Mouse (Mus musculus): Measurements from ENCODE around the gene Stx2.

The Stx2 gene

DNA sequence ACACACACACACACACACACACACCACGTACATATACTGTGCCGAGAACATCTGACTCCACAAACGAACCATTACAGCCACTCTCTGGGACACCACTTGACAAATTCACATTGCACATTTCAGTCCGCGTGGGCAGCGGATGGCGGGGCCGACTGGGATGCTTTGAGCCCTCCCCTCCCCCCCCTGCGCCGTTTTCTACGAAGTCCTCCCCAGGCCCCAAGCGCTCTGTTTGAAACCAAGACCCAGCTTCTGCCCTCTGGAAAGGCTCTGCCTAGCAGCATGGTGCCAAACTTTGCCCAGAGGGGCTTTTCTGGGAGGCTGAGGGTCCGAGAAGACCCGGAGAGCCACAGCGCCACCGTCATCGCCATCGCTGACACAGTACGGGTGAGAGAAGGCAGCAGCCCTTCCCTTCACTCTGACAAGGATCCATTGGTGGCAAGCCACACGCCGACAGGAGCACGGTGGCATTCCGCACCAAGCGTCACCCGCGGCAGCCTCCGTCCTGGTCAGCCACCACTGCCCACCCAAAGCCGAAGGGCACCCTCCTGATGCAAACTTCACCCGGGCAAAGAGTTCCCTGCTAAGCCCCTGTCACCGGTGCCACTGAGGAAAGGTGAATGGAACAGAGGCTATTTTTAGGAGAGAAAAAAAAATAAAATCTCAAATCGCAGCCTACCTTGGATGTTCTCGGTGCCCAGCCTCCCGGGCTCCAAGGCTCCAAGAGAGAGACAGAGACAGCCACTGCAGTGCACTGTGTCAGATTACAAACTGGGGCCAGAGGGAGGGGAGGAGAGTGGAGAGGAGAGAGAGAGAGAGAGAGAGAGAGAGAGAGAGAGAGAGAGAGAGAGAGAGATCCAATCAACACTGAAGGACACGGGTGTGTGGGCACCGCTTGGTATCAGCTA is 55.8 kb downstream of the Stx2 start:
- peak; percentile 67 to 70 for DNase-seq (ENCODE audit: low spot score in 2 of 2)

DNA sequence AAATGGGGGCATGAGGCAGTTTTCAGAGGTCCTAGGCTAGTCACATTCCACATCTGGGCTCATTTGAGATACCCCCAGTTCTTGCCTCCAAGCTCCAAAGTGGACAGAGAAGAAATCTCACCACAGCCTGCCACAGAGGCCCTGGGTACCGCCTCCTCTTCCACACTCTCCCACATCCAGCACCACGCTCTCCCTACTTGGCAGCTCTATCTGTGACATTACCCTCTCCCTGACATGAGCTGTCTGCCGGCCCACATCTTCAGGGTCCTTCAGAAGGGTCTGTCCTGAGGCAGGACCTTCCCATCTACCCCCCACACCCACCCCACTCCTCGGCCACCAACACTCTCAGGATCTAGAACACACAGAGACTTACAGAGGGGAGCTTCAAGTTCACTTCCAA is 56.9 kb downstream of the Stx2 start:
- DNase-seq (ENCODE audit: low spot score in 2 of 2): no peak

DNA sequence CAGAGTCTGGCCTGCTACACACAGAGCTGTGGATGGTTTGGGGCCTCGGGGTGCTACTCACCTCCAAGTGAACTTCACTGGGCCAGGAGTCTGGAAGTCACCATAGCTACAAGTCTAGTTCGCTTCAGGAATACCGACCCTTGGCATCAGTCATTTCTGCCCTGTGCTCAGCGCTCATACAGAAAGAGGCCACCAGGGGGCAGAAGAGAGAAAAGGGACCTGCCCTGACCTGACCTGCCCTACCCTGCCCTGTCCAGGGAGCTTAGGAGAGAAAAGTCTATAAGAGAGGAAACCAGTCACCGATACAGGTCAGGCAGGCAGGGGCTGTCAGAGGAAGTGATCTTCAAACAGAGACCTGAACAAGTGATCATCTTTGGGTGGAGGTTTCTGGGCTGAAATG is 61.3 kb downstream of the Stx2 start:
- no peak for DNase-seq (ENCODE audit: low spot score in 2 of 2)

DNA sequence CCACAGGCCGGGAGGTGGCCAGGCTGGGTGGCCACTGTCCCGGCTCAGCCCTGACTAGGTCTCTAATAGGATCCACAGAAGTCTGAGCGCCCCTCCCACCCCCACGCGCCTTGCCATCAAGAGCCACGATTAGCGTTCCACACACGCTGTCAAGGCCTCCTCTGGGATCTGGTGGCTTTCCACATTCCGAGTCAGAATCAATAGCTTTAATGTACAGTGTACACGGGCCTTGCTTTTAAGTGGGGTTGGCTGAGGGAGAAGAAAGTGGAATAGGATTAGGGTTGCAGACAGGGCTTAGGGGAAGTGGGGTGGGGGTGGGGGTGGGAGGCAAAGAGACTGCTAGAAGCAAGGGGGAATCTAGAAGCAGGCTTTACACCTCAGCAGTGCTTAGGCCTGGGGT is 67.9 kb downstream of the Stx2 start:
- no peak for DNase-seq (ENCODE audit: low spot score in 2 of 2)

DNA sequence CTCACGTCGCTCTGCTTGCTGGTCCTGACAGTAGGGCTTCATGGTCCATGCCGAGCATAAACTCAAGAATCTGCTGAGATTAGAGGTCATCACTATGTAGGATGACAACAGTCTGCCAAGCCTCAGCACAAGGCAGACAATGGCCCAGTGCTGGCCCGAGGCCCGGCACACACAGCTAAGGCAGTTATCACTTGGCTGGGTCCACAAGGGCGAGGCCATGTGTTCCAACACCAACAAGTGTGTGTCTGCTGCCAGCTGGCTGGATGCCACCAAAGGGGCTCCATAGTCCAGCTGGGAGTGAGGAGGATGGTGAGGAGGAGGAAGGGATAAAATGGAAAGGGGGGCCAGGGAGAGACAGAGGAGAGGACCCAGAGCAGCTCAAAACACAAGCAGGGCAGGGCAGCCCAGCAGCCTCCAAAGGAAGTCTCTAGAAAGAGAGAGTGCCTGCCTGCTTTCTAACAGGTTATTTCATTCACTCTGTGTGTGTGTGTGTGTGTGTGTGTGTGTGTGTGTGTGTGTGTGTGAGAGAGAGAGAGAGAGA is 72.9 kb downstream of the Stx2 start:
- no peak for DNase-seq (ENCODE audit: low spot score in 2 of 2)
